Mouse (Mus musculus): Measurements from ENCODE around the gene Timeless.
"Not testable (repeated sequence)": the region's sequence is repeated elsewhere in the genome, so short reads cannot be mapped to it uniquely, and the experiment has no call there.

The Timeless gene

DNA sequence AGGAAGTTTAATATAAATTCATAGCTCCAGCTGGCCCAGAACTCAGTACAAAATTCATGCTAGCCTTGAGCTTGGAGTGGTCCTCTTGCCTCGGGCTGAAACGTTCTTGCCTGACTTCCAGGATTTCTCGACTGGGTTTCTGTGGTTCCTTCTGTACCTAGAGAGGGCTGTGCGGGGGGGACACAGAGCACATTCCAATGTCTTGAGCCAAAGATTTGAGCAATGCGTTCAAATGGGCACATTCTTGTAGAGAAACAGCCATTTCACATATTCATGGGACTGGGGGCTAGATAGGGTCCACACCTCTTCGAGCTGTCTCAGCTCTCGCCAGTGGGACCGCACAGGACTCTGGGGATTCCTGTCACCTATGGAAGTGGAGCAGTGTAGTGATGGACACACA, 24.1 kb downstream of the Timeless start:
- no peak for DNase-seq (ENCODE audit: low spot score in 2 of 2)

DNA sequence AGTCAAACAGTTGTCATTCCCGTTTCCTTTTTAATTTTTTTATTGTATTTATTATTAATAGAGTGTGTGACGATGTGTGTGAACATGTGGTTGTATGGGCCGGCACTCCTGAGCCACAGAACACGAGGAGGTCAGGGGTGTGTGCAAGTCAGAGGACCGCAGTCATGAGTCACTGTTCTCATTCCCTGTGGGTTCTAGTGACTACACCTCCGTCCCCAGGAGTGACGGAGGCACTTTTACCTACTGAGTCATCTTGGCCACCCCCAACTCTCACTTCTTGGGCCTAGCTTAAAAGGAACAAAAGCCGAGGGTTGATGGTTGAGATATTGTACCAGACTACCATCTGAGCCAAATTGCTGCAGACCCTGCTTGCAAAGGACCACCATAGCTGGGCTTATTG, 24.5 kb downstream of the Timeless start:
- no peak for DNase-seq (ENCODE audit: low spot score in 2 of 2)

- no peak for DNase-seq (ENCODE audit: low spot score in 2 of 2)
Measured at GRCm38 (mm10) chr10:128258953-128259352, 27.1 kb downstream of the Timeless start.

DNA sequence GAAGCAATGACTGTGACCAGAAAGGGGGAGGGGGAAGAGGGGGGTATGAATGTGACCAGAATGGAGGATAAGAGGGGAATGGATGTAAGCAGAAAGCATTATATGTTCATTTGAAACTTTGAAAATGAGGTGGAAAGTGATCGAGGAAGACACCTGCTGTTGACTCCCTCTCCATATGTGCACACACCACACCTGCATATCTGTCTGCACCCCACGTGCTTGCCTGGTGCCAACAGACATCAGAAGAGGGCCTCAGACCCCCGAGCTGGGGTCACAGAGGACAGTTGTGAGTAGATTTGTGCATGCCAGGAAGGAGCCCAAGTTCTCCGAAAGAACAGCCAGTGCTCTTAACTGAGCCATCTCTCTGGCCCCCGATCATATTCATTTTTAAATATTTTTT, 28.1 kb downstream of the Timeless start:
- DNase-seq (ENCODE audit: low spot score in 2 of 2): no peak

- not testable (repeated sequence) for DNase-seq (ENCODE audit: low spot score in 2 of 2)
Measured at GRCm38 (mm10) chr10:128260376-128260775, 28.5 kb downstream of the Timeless start.

GRCm38 (mm10) chr10:128262300-128262699, 30.4 kb downstream of the Timeless start:
- DNase-seq (ENCODE audit: low spot score in 2 of 2): no peak

DNA sequence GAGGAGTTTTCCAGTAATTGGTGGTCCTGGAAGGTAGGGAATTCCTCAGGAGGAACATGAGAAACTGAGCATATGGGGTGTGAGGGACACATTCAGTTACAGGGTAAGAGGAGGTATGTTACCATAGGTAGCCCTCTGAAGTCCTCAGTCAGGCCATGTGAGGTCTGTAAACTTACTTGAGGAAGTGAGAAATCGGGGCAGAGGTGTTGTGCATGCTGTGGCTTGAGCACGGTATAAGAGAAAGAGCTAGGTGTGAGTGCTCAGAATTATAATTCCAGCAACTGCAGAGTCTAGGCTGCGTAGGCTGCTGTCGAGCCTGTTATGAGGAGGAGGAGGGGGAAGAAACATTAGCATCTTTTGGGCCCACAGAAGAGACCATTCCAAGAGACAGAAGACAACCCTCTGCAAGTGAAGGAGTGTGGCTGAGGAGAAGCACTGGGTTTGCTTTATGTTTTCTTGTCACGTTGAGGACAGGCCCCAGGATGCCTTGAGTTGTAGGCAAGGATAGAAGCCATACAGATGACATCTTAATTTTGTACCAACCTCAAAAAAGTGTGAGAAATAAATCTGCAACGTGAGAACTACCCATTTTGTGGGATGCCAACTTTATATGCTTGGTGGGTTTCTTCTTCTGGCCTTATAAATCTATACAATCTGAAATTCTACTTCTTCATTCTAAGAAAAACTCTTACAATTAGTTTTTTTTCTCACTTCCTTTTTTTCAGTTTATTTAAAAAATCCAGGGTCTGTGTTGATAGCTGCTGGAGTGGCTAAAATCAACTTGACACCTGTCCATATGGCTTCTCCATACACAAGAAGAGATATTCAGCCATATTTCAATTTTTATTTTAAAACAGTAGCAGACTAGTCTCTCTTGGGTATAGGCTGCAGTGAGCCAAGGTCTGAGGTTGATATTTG, 31.8 kb downstream of the Timeless start:
- DNase-seq (ENCODE audit: low spot score in 2 of 2): no peak

- DNase-seq (ENCODE audit: low spot score in 2 of 2): no peak
Measured at GRCm38 (mm10) chr10:128268371-128268770, 36.5 kb downstream of the Timeless start, which contains the start of gene Apof. Gene Apof, plus strand, starts transcription at chr10:128268671.

DNA sequence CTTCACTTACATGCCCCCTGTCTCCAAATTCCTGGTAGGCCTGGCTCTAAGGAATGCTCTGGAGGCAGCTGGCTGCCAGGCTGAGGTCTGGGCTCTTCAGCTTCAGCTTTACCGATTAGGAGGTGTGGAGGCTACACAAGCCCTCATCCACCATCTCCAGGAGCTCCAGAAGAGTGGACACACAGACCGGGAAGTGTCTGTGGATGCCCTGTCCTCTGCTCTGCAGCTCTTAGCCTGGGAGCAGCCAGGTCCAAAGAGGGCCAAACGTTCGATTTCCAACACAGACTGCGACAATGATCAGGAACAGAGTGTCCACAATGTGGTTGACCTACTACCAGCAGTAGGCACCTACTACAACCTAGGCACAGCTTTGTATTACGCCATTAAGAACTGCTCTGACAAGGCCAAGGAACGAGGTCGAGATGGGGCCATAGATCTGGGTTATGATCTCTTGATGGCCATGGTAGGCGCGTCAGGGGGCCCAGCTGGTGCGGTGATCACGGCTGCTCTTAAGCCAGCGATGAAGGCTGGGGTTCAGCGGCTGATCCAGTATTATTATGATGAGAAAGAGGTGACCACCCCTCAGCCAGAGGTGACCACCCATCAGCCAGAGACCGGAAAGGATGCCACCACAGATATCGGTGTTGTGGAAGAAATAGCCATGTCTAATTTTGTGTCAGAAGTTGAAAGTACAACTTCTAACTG, 37.5 kb downstream of the Timeless start:
- DNase-seq (ENCODE audit: low spot score in 2 of 2): no peak

DNA sequence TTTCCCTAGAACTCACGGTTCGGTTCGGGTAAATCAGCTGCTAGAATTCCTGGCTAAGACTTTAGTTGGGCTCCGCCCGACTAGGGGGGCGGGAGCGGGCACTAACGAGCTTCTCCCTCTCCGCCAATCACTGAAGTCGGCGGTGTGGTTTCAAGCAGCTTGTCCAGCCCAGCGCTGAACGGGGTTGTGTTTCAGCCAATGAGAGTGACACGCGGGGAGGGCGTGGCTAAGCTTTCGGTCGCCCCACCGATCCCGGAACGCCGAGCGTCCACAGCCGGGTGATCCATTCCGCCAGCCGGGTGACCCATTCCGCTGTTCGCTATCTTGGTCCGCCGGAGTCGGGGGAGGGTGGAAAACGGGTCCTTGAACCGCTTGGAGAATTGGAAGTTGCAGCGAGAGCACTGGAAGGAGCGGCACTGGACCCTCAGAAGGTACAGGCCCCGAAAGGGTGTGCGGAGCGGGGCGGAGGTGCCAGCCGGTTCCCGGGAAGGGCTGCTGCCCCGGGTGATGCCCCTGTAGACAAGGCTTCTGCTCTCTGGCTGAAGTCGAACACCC, 38.5 kb downstream of the Timeless start, which contains the start of gene Stat2:
Gene Stat2 (plus strand): TSS at position 273 of the 555 bp plus-strand sequence.
- DNase-seq (ENCODE audit: low spot score in 2 of 2): peak; percentile 90 to 97

GRCm38 (mm10) chr10:128270866-128271265, 39.0 kb downstream of the Timeless start:
- no peak for DNase-seq (ENCODE audit: low spot score in 2 of 2)

DNA sequence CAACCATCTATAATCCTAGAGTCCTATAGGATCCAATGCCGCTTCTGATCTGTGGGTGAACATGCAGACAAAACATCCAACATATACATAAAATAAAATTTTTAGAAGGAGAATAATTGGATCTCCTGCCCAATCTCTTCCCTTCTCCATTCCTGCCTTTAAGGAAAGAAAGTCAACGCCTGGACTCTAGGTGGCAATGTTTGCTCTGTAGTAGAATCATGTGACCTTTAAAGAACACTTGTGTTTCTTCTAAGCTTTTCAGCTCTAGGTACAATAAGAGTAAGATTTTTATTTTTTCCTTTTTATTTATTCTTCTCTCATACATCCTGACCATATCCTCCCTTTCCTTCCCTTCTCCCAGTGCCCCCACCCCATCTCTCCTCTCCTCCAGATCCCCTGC, 40.0 kb downstream of the Timeless start:
- no peak for DNase-seq (ENCODE audit: low spot score in 2 of 2)

GRCm38 (mm10) chr10:128272819-128273439, 41.1 kb downstream of the Timeless start:
- DNase-seq (ENCODE audit: low spot score in 2 of 2): not testable (repeated sequence)

DNA sequence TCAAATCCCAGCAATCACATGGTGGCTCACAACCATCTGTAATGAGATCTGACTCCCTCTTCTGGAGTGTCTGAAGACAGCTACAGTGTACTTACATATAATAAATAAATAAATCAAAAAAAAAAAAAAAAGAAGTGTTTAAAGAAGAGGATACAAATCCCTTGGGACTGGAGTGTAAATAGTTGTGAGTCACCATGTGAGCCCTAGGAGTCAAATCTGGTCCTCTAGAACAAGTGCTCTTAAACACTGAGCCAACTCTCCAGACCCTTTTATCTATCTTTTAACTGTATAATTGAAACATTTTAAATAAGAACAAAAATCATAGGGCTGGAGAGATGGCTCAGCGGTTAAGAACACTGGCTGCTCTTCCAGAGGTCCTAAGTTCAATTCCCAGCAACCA, 43.5 kb downstream of the Timeless start:
- not testable (repeated sequence) for DNase-seq (ENCODE audit: low spot score in 2 of 2)

- no peak for DNase-seq (ENCODE audit: low spot score in 2 of 2)
Measured at GRCm38 (mm10) chr10:128278158-128278557, 46.3 kb downstream of the Timeless start.

GRCm38 (mm10) chr10:128280943-128281342, 49.1 kb downstream of the Timeless start:
- DNase-seq (ENCODE audit: low spot score in 2 of 2): no peak

GRCm38 (mm10) chr10:128281682-128282081, 49.8 kb downstream of the Timeless start:
- DNase-seq (ENCODE audit: low spot score in 2 of 2): no peak

DNA sequence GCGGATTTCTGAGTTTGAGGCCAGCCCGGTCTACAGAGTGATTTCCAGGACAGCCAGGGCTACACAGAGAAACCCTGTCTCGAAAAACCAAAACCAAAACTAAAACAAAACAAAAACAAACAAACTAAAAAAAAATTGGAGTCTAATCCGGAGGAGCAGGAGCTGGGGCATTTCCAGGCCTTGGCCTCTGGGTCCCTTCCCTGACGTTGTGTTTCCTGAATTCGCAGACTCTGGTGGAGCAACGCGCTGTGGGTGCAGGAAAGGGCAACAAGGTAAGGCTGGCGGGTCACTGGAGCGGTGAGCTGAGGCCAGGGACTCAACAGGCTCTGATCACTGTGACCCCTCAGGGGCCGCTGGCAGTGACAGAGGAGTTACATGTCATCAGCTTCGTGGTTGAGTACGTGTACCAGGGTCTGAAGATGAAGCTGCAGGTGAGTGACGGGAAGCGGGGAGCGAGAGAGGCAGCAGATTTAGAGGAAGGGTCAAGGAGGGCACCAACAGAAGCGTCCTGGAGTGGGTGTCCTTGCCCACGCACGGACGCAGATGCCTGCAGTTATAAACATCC, 51.1 kb downstream of the Timeless start:
- DNase-seq (ENCODE audit: low spot score in 2 of 2): no peak

DNA sequence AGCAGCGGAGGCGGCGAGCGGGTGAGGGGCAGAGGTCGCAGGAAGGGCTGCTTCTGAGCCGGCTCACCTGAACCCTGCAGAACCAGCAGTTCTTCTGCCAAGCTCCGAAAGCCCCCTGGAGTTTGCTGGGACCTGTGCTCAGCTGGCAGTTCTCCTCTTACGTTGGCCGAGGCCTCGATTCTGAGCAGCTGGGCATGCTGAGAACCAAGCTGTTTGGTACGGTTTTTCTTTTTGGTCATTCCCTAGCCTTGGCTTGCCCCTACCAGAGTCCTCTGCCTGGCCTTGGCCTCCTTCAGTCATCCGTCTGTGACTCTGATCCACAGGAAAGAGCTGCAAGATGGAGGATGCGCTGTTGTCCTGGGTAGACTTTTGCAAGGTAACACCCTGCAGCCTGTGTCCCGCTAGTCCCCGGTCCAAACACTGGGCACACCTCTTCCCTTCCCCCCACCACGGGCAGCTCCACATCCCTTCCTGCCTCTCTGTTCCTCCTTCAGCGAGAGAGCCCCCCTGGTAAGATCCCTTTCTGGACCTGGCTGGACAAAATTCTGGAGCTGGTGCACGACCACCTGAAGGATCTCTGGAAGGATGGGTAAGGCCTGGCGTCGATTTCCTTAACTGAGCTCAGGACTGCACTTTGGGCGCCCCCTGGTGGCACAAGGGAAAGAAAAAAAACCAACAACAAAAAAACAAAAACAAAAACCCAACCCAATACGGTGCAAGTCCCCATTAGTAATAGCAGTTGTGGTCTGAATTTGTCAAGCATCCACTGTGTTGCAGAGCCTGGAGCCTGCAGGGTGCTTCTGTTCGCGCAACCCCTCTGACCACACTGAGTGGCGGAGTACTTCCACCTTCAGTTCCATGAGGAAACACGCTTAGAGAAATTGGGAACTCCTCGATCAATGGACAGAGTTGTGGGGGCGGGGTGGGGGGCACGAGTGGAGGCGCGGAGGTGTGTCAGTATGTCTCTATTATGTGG, 52.0 kb downstream of the Timeless start:
- DNase-seq (ENCODE audit: low spot score in 2 of 2): peak in 1 of 2 experiments; percentile 60

- not testable (repeated sequence) for DNase-seq (ENCODE audit: low spot score in 2 of 2)
Measured at GRCm38 (mm10) chr10:128290594-128290993, 58.7 kb downstream of the Timeless start.

Measured in urinary bladder, adult 18-20 months (tissue).